Mouse (Mus musculus) forelimb bud, embryonic 11.5 days (tissue): ENCODE measurements around the gene Xkr8.
"Not testable (repeated sequence)": the region's sequence is repeated elsewhere in the genome, so short reads cannot be mapped to it uniquely, and the experiment has no call there.

ENCODE experiments used
- DNase-seq: peaks from one replicate; pipeline ENCODE4 v3.0.0-alpha.2; 2012; ENCODE audit warnings: low read depth, low spot score

Gene Xkr8

DNA sequence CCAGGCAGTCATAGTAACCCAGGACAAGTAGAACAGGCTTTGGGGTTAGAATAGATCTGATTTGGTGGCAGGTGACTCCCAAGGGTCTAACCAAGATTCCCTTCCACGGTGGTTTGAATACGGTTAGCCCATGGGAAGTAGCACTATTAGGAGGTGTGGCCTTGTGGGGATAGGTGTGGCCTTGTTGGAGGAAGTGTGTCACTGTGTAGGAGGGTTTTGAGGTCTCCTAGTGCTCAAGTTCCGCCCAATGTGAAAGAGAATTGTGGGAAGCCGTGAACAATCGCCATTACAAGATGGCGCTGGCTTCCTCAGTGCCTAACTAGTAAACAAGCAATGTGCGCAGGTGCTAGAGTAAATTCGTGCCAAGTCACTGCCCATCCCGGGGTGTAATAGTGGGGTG is 4.8 kb upstream of the Xkr8 start:
- not testable (repeated sequence) for DNase-seq

DNA sequence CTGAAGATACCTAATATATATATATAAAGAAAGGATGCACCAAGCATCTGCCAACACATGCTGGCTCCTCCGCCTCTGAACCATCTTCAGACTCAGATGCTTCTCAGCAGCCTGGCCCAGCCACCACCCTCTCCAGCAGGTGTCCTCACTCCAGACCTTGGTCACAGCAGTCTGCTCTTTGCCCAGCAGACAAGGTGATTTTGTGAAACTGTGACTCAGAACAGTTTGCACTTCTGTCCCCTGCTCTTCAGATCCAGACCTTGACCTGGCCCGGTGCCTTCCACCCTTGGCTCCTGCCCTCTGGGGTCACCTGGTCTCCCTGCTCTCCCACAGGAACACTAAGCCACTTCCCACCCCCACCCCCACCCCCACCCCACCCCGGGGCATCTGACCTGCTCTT is 3.5 kb upstream of the Xkr8 start:
- no peak for DNase-seq

DNA sequence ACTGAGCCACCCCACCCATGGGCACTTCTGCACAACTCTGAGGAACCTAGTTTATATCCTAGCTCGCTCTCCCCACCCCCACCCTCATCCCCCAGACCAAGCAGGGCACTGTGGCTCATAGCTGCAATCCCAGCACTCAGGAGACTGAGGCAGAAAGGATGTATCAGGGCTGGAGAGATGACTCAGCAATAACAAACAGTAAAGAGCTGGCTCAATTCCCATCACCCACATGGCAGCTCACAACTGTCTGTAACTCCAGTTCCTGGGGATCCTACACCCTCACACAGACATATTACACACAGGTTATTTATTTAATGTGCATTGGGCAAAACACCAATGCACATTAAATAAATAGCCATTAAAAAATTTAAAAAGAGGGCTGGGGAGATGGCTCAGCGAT is 3.0 kb upstream of the Xkr8 start:
- no peak for DNase-seq

DNA sequence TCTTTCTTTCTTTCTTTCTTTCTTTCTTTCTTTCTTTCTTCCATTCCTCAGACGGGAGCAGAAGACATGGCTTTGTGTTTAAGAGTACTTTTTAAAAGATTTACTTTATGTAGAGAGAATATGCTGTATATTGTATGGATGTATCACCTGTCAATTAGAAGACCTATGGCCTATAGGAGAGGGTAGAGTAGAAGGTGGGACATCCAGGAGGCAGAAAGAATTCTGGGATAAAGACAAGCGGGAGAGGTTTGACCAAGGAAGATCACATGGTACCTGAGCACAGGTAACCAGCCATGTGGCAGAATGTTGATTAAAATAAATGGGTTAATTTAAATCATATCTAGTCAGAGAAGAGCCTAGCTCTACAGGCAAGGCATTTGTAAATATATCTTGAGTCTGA is 2.4 kb upstream of the Xkr8 start:
- DNase-seq = no peak

DNA sequence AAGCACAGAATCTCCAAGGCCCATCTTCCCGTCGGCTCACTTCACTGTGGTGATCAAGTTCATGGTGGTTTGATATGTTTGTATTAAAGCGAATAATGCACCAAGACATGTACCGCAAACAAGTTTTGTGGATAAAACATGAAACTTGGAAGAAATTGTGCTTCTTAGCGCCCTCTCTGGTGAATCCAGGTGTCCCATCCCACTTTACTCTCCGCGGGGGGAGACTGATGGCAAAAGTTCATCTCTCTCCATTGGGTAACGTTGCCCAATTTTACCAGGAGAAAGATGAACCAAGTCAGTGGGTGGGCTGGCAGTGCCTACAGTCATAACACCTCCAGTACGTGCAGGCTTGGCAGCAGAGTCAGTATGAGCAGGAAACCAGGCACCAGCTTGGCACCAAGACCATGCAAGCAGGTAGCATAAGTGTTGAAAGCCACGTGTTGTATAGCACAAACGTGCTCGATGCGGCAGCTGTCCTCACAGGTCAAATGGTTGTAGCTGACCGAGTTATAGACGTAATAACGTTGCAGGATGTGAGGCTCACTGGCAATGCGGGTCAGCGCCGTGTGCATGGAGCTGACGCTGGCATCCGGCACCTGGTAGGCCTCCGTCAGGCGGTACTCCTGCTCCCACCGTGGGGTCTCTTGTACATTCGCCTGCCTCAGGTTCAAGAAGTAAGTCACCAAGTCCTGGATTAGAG is 875 bp upstream of the Xkr8 start:
- no peak for DNase-seq

DNA sequence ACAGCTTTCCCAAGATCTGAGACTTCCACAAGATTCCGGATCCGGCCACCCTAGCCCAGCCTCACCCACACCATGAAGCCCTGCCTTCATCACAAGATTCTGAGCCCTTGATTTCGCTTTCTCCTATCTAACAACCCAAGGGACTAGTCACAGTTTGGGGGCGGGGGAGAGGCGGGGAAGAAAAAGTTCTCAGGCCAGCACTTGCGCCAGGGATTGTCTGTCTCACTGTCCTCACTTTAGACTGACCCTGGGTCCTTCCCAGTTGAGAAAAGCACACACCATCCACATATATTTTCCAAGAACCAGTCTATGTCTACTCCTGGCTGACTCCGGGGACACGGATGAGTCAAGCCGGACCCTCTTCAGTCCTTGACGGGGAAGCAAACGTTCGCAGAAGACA is 730 bp downstream of the Xkr8 start:
- no peak for DNase-seq

DNA sequence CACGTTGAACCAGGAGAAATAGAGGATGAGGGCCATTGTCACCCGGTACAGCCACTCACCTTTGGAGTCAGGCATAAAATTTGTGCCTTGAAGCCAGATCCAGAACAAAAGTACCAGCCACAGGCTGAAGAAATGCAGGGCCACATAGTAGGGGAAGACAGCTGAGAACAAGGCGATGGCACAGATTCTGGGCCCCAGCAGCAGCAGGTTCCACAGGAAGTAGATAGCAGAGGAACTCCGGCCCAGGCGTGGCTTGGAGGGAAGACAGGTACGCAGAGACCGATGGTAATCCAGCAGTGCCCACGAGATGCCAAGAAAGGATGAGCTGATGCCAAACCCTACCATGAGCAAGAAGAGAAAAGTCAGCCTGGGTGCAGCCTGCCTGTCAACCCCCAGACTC is 4.1 kb downstream of the Xkr8 start:
- DNase-seq = no peak

DNA sequence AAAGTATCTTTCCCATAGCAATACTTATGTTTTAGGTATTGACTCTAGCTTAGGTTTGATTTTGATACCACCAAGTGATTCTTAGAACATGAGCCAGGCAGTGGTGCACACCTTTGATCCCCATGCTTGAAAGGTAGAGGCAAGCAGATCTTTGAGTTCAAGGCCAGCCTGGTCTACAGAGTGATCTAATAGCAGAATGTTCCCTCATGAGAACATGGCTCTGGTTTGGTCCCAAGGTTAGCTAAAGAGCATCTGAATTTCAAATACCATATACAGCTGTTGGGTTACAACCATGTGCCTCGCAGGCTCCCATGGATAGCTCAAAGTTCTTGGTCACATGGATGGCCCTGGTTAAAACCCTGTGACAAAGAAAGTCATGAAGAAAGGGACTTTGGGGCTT is 14.1 kb downstream of the Xkr8 start:
- no peak for DNase-seq

DNA sequence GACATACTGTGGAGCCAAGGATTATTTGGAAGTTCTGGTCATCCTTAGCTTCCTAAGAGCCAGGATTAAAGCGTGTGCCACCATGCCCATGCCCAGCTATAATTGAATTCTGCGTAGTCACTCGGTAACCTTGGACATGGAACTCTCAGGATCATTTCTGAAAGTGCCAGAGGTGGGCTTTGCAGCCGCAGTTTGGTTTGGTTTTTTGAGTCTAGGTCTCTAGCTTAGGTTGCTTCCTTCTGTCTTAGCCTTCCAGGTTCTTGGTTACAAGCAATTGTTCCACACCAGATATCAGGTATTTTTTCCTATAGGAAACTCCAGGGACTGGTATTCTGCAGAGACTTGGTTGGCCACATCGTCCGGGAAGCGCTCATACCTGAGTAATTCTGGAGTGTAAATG is 19.2 kb downstream of the Xkr8 start:
- DNase-seq = no peak

DNA sequence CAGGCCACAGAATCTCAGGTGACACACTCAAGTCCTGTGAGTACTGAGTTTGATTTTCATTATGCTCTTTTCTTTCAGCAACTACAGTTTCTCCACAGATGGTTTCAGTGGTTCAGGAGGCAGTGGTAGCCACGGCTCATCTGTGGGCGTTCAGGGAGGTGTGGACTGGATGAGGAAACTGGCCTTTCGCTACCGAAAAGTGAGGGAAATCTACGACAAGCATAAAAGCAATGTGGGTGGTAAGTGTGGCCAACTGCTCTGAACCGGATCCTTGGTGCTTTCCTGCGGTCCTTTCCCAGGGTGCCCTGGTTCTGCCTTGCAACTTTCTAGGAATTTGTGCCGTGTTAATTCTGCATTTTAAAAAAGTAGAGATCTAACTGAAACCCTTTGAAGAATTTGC is 25.5 kb downstream of the Xkr8 start:
- DNase-seq = no peak

DNA sequence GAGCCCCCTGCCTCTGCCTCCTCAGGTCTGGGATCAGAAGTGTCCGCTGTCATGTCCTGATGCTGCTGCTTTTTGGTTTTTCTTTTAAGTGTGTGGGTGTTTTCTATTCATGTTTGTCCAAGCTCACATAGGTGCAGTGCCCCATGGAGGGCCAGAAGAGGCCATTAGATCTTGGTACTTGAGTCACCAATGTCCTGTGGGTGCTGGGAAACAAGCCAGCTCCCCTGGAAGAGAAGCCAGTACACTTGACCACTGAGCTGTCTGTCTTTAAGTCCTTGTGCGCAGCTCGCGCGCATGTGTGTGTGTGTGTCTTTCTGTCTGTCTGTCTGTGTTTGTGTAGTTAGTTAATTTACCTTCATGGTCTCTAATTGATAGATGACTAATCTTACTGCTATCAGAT is 30.3 kb downstream of the Xkr8 start:
- DNase-seq = no peak

DNA sequence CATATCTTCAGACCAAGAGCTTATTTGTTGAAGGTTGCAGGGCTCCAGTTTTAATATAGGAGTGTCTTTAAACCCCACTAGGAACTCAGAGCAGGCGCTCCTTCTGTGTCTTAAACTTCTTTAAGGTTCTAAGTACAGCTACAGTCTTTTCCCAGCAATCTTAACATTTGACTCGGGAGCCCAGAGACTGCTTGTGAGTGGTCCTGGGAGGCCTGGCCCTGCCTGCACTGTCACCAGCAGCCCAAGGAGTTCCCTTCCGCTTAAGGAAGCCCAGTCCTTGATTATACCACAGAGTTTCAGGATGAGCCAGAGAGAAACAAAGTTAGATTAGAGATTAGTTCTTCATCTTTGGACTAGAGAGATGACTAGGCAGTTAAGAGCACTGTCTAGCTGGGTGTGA is 39.0 kb downstream of the Xkr8 start:
- no peak for DNase-seq

DNA sequence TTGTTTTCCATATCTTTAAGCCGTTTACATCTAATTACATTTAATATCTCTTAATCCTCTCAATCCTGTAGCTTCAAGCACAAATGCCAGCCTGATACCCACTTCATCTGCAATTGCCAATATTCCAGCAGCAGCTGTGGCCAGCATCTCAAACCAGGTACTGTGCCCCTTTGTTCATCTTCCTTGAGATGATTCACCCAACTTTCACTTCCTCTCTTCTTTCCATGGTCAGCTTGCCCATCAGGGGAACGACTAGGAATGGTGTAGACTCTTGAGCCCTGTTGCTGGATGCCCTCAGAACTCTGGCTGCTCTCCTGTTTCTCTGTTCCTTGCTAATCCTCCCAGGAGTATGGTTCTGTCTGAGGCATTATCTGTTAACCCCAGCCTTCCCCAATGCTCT is 42.7 kb downstream of the Xkr8 start:
- DNase-seq = no peak

DNA sequence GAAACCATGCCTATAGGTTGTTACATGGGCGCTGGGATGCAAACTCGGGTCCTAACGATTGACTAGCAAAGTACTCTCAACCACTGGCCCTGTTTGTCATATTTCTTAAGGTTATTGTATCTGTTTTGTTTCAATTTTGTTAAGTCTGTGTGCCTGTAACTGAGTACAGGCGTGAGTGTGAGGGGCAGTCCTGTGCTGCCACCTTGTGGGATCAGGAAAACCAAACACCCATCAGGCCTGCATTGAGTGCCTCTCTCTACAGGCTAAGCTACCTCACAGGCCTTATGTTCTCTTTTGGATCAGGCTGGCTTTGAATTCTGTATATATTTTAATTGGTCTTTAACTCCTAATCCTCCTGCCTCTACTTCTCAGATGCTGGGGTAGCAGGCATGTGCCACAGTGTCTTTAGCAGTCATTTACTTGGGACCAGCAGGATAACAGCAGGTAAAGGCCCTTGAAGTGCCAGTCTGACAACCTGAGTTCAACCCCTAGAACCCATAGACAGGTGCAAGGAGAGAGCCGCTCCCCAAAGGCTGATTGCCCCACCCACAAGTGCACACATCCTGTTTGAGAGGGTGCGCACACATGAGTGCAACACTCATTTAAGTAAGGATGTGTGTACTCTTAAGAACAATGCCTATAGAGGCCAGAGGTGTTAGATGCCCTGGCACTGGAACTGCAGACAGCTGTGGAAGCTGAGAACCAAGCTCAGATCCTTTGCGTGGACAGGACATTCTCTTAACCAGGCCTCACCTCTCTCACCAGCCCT is 55.4 kb downstream of the Xkr8 start:
- peak; percentile 3 for DNase-seq
